Comparison of ENCODE assay signal across 7 mouse cellular contexts in genomic region chr6:34708650-34709265, GRCm38 (mm10).
DNase-seq lines count a peak whose midpoint lies in the region; ATAC-seq and TF ChIP-seq lines count a peak whose summit lies in the region.

No protein-coding gene starts in this region.

- DNase-seq in NIH3T3 (ENCODE audit: low read depth) = peak; percentile 65
- peak; percentile 70 for DNase-seq in brain, adult 2 months (ENCODE audit: low read depth, low spot score)
- peak; percentile 20 for DNase-seq in limb, embryonic 14.5 days (ENCODE audit: low spot score)
- no peak for DNase-seq in thymus, postnatal 4 days

- no peaks in the 10 kb centered on the region for H3K36me3 ChIP-seq in forebrain, embryonic 13.5 days (ENCODE audit: poor library complexity, severe bottlenecking)
- H3K36me3 ChIP-seq in intestine, embryonic 16.5 days (ENCODE audit: control insufficient read depth, insufficient read depth, low read length) = 0 out of 2 replicates have a peak, but pooled peaks cover 3% of the 10 kb centered on the region
- no peaks in the 10 kb centered on the region for H3K36me3 ChIP-seq in limb, embryonic 14.5 days (ENCODE audit: control insufficient read depth, insufficient read depth, low read length)
- H3K36me3 ChIP-seq in neural tube, embryonic 14.5 days (ENCODE audit: control insufficient read depth, insufficient read depth, low read length) = no peaks in the 10 kb centered on the region

- H3K9me3 ChIP-seq in forebrain, embryonic 13.5 days (replicated peaks) = peaks cover 13% of the 10 kb centered on the region
- peaks cover 9% of the 10 kb centered on the region; the same call in 1 of the 2 replicates for H3K9me3 ChIP-seq in intestine, embryonic 16.5 days (ENCODE audit: control insufficient read depth, low read length)
- 0 out of 2 replicates have a peak, but pooled peaks cover 12% of the 10 kb centered on the region for H3K9me3 ChIP-seq in limb, embryonic 14.5 days (ENCODE audit: control insufficient read depth, low read length)
- H3K9me3 ChIP-seq in neural tube, embryonic 14.5 days (ENCODE audit: control insufficient read depth, low read length) = no peaks in the 10 kb centered on the region

- H3K4me1 ChIP-seq in forebrain, embryonic 13.5 days = peaks cover 38% of the 10 kb centered on the region
- H3K4me1 ChIP-seq in intestine, embryonic 16.5 days (ENCODE audit: control insufficient read depth, insufficient read depth, low read length) = peaks cover 31% of the 10 kb centered on the region
- peaks cover 46% of the 10 kb centered on the region for H3K4me1 ChIP-seq in limb, embryonic 14.5 days (ENCODE audit: control insufficient read depth, insufficient read depth, low read length)
- peaks cover 23% of the 10 kb centered on the region for H3K4me1 ChIP-seq in neural tube, embryonic 14.5 days (ENCODE audit: control insufficient read depth, insufficient read depth, low read length)

- 15% methylated on average over 13 of the region's 13 CpGs for WGBS in forebrain, embryonic 13.5 days
- WGBS in intestine, embryonic 16.5 days = 16% methylated on average over 13 of the region's 13 CpGs
- WGBS in limb, embryonic 14.5 days = 18% methylated on average over 13 of the region's 13 CpGs
- 15% methylated on average over 13 of the region's 13 CpGs for WGBS in neural tube, embryonic 14.5 days

- H3K9ac ChIP-seq in forebrain, embryonic 13.5 days = peak overlapping the region; percentile 76
- peak overlapping the region; percentile 69 for H3K9ac ChIP-seq in intestine, embryonic 16.5 days (ENCODE audit: low read depth, low read length)
- H3K9ac ChIP-seq in limb, embryonic 14.5 days (ENCODE audit: low read depth, low read length, severe bottlenecking) = 0 out of 2 replicates have a peak overlapping the region, but pooled peaks have one; percentile 25
- peak overlapping the region; percentile 69; the same call in 1 of the 2 replicates for H3K9ac ChIP-seq in neural tube, embryonic 14.5 days (replicated peaks; ENCODE audit: low read depth, low read length)

- peak; percentile 69 for ATAC-seq in forebrain, embryonic 13.5 days
- ATAC-seq in intestine, embryonic 16.5 days = peak; percentile 69
- ATAC-seq in limb, embryonic 14.5 days (ENCODE audit: low FRiP score, low read depth) = peak; percentile 47
- ATAC-seq in neural tube, embryonic 14.5 days (ENCODE audit: low read depth) = peak; percentile 60

- peak overlapping the region; percentile 73 for H3K4me2 ChIP-seq in forebrain, embryonic 13.5 days
- peak overlapping the region; percentile 58 for H3K4me2 ChIP-seq in intestine, embryonic 16.5 days (ENCODE audit: low read depth, low read length)
- peak overlapping the region; percentile 58 for H3K4me2 ChIP-seq in limb, embryonic 14.5 days (replicated peaks; ENCODE audit: low read depth, low read length, severe bottlenecking)
- peak overlapping the region; percentile 75 for H3K4me2 ChIP-seq in neural tube, embryonic 14.5 days (ENCODE audit: low read depth, low read length)

- TF ChIP-seq POLR2A in limb, embryonic 14.5 days (IDR thresholded peaks at IDR 0.05; ENCODE audit: borderline replicate concordance, extremely low read depth, insufficient read depth, insufficient read length) = no peak

- H3K4me3 ChIP-seq in forebrain, embryonic 13.5 days = peak overlapping the region; percentile 53
- peak overlapping the region; percentile 49 for H3K4me3 ChIP-seq in intestine, embryonic 16.5 days (ENCODE audit: low read length)
- H3K4me3 ChIP-seq in limb, embryonic 14.5 days (replicated peaks; ENCODE audit: low read length) = peak overlapping the region; percentile 49
- peak overlapping the region; percentile 47 for H3K4me3 ChIP-seq in neural tube, embryonic 14.5 days (ENCODE audit: low read depth, low read length)

- no peaks in the 10 kb centered on the region for H3K27me3 ChIP-seq in forebrain, embryonic 13.5 days
- H3K27me3 ChIP-seq in intestine, embryonic 16.5 days (replicated peaks; ENCODE audit: control insufficient read depth, insufficient read depth, low read length) = no peaks in the 10 kb centered on the region
- no peaks in the 10 kb centered on the region for H3K27me3 ChIP-seq in limb, embryonic 14.5 days (ENCODE audit: control insufficient read depth, insufficient read depth, low read length)
- no peaks in the 10 kb centered on the region for H3K27me3 ChIP-seq in neural tube, embryonic 14.5 days (ENCODE audit: control insufficient read depth, insufficient read depth, low read length)

- 0 out of 2 replicates have a peak overlapping the region, but pooled peaks have one; percentile 17 for H3K27ac ChIP-seq in forebrain, embryonic 13.5 days
- H3K27ac ChIP-seq in intestine, embryonic 16.5 days (ENCODE audit: low read length) = peak overlapping the region; percentile 68
- peak overlapping the region; percentile 92 for H3K27ac ChIP-seq in limb, embryonic 14.5 days (replicated peaks; ENCODE audit: low read depth, low read length)
- peak overlapping the region; percentile 56; the same call in 1 of the 2 replicates for H3K27ac ChIP-seq in neural tube, embryonic 14.5 days (ENCODE audit: low read depth, low read length)

Comparison
In these comparisons a context has a peak if more than half of its experiments do, and no peak if none do; other contexts are left out.
1. H3K27ac ChIP-seq: peak in every context shown above with its lines; median percentile 92 in limb, embryonic 14.5 days; 68 in intestine, embryonic 16.5 days; 56 in neural tube, embryonic 14.5 days; 17 in forebrain, embryonic 13.5 days.
2. H3K9ac ChIP-seq: peak in every context shown above with its lines; median percentile 76 in forebrain, embryonic 13.5 days; 69 in intestine, embryonic 16.5 days; 69 in neural tube, embryonic 14.5 days; 25 in limb, embryonic 14.5 days.